Mouse (Mus musculus) lung, embryonic 16.5 days (tissue): ENCODE results near the gene Il12b. TPM values are rescaled to one million over a fixed set of nuclear protein-coding genes. Genes with fewer than 3 reads are reported as not detected.

Experiments
- ATAC-seq: fragments of 200-750 bp; cut with Nextera tagmentation; 2 replicates; pipeline ENCODE4 v1.8.0; 2017; ENCODE audit warnings: low read depth, mild to moderate bottlenecking, moderate library complexity
- H3K27ac ChIP-seq: fragments of 300-500 bp; sonication (generic); 2 replicates; pipeline ENCODE4 v1.5.1; 2014; ENCODE audit warnings: mild to moderate bottlenecking, control low read depth, low read length
- H3K27me3 ChIP-seq: fragments of 300-500 bp; sonication (generic); 2 replicates; pipeline ENCODE4 v1.6.1; 2014; ENCODE audit warnings: low read depth, low read length, mixed read lengths; ENCODE audit not compliant: control insufficient read depth, insufficient read depth
- H3K36me3 ChIP-seq: fragments of 300-500 bp; sonication (generic); 2 replicates; pipeline ENCODE4 v1.6.1; 2014; ENCODE audit warnings: low read length; ENCODE audit not compliant: control insufficient read depth, insufficient read depth
- H3K4me1 ChIP-seq: fragments of 300-500 bp; sonication (generic); replicated peaks from 2 replicates; pipeline ENCODE4 v1.6.1; 2014; ENCODE audit warnings: low read length, mixed read lengths; ENCODE audit not compliant: control insufficient read depth, insufficient read depth
- H3K4me2 ChIP-seq: fragments of 300-500 bp; sonication (generic); 2 replicates; pipeline ENCODE4 v1.6.1; 2014; ENCODE audit warnings: low read depth, low read length, control low read depth
- H3K4me3 ChIP-seq: fragments of 300-500 bp; sonication (generic); 2 replicates; pipeline ENCODE4 v1.5.1; 2014; ENCODE audit warnings: mild to moderate bottlenecking, low read length, control low read depth
- H3K9ac ChIP-seq: fragments of 300-500 bp; sonication (generic); 2 replicates; pipeline ENCODE4 v1.6.1; 2014; ENCODE audit warnings: low read length, control low read depth
- H3K9me3 ChIP-seq: fragments of 300-500 bp; sonication (generic); 2 replicates; pipeline ENCODE4 v1.6.1; 2016; ENCODE audit warnings: low read length; ENCODE audit not compliant: control insufficient read depth
- WGBS: fragments of 180-500 bp; shearing (Covaris S2); extraction: QIAGEN DNeasy Blood & Tissue Kit; methylation state at CpG from one replicate; pipeline ENCODE4 v1.1.7; 2014; 5-methylcytosine and 5-hydroxymethylcytosine counted together
- polyA plus RNA-seq: library from polyadenylated mRNA; unstranded; fragments of >200 nt; fragmentation: Nextera tagmentation; extraction: Ambion mirVana; gene quantifications from 2 replicates; pipeline ENCODE4 v1.2.1, GENCODE M21; 2015

The Il12b gene
- polyA plus RNA-seq, 1 experiment from 2014 or later: not detected

GRCm38 (mm10) chr11:44422337-44423111 lies 22.7 kb downstream of the Il12b start:
- H3K4me1 ChIP-seq: no peaks in the 10 kb centered on the region
- 54% methylated on average over 10 of the region's 10 CpGs for WGBS
- no peaks in the 10 kb centered on the region for H3K9me3 ChIP-seq
- H3K36me3 ChIP-seq: no peaks in the 10 kb centered on the region
- H3K4me2 ChIP-seq: no peak overlapping the region
- no peak overlapping the region for H3K27ac ChIP-seq
- no peak overlapping the region for H3K4me3 ChIP-seq
- H3K27me3 ChIP-seq: no peaks in the 10 kb centered on the region
- no peak overlapping the region for H3K9ac ChIP-seq
- ATAC-seq: no peak

GRCm38 (mm10) chr11:44423261-44423660 lies 23.4 kb downstream of the Il12b start:
- Histone ChIP-seq H3K4me2 (no peak overlapping the region), H3K36me3 (no peaks in the 10 kb centered on the region), H3K27me3 (no peaks in the 10 kb centered on the region), H3K4me1 (no peaks in the 10 kb centered on the region), H3K4me3 (no peak overlapping the region), H3K27ac (no peak overlapping the region), H3K9ac (no peak overlapping the region), H3K9me3 (no peaks in the 10 kb centered on the region)
- 31% methylated on average over 6 of the region's 6 CpGs for whole genome bisulfite sequencing
- ATAC-seq: no peak

- Histone ChIP-seq H3K9me3 (no peaks in the 10 kb centered on the region), H3K36me3 (no peaks in the 10 kb centered on the region), H3K4me1 (no peaks in the 10 kb centered on the region), H3K27ac (no peak overlapping the region), H3K9ac (no peak overlapping the region), H3K4me3 (no peak overlapping the region), H3K27me3 (no peaks in the 10 kb centered on the region), H3K4me2 (no peak overlapping the region)
- 76% methylated on average over 5 of the region's 5 CpGs for WGBS
- ATAC-seq: no peak
Measured at GRCm38 (mm10) chr11:44423955-44424354, 24.1 kb downstream of the Il12b start.

- 81% methylated on average over 8 of the region's 8 CpGs for WGBS
- Histone ChIP-seq H3K27ac (no peak overlapping the region), H3K9ac (no peak overlapping the region), H3K4me2 (no peak overlapping the region), H3K36me3 (no peaks in the 10 kb centered on the region), H3K9me3 (no peaks in the 10 kb centered on the region), H3K27me3 (no peaks in the 10 kb centered on the region), H3K4me1 (no peaks in the 10 kb centered on the region), H3K4me3 (no peak overlapping the region)
- ATAC-seq: no peak
Measured at GRCm38 (mm10) chr11:44425006-44425405, 25.1 kb downstream of the Il12b start.

GRCm38 (mm10) chr11:44425626-44426025 lies 25.8 kb downstream of the Il12b start:
- no peaks in the 10 kb centered on the region for H3K27me3 ChIP-seq
- no peak for ATAC-seq

GRCm38 (mm10) chr11:44427951-44428350 lies 28.1 kb downstream of the Il12b start:
- H3K9ac ChIP-seq: no peak overlapping the region
- H3K27ac ChIP-seq: no peak overlapping the region
- no peak overlapping the region for H3K4me2 ChIP-seq
- 80% methylated on average over 2 of the region's 2 CpGs for WGBS
- no peaks in the 10 kb centered on the region for H3K36me3 ChIP-seq
- no peaks in the 10 kb centered on the region for H3K27me3 ChIP-seq
- H3K4me1 ChIP-seq: no peaks in the 10 kb centered on the region
- H3K4me3 ChIP-seq: no peak overlapping the region
- H3K9me3 ChIP-seq: no peaks in the 10 kb centered on the region
- ATAC-seq: no peak

More at GRCm38 (mm10) chr11:44425626-44426025, 25.8 kb downstream of the Il12b start:
- Histone ChIP-seq H3K4me3 (no peak overlapping the region), H3K9ac (no peak overlapping the region), H3K4me1 (no peaks in the 10 kb centered on the region), H3K4me2 (no peak overlapping the region), H3K9me3 (no peaks in the 10 kb centered on the region), H3K36me3 (no peaks in the 10 kb centered on the region), H3K27ac (no peak overlapping the region)
- WGBS: 63% methylated on average over 6 of the region's 6 CpGs

GRCm38 (mm10) chr11:44430036-44430435 lies 30.2 kb downstream of the Il12b start:
- 84% methylated on average over 3 of the region's 3 CpGs for WGBS

GRCm38 (mm10) chr11:44437786-44438185 lies 37.9 kb downstream of the Il12b start:
- WGBS: 92% methylated on average over 6 of the region's 6 CpGs
- ATAC-seq: no peak
- Histone ChIP-seq H3K4me3 (no peak overlapping the region), H3K27ac (no peak overlapping the region), H3K4me2 (no peak overlapping the region), H3K9me3 (no peaks in the 10 kb centered on the region), H3K4me1 (no peaks in the 10 kb centered on the region), H3K27me3 (no peaks in the 10 kb centered on the region), H3K36me3 (no peaks in the 10 kb centered on the region), H3K9ac (no peak overlapping the region)

More at GRCm38 (mm10) chr11:44430036-44430435, 30.2 kb downstream of the Il12b start:
- Histone ChIP-seq H3K4me1 (no peaks in the 10 kb centered on the region), H3K4me3 (no peak overlapping the region), H3K4me2 (no peak overlapping the region), H3K9me3 (no peaks in the 10 kb centered on the region), H3K36me3 (no peaks in the 10 kb centered on the region), H3K27ac (no peak overlapping the region), H3K27me3 (no peaks in the 10 kb centered on the region), H3K9ac (no peak overlapping the region)
- ATAC-seq: no peak

GRCm38 (mm10) chr11:44451046-44451445 lies 51.2 kb downstream of the Il12b start:
- no peak for ATAC-seq
- Histone ChIP-seq H3K27ac (no peak overlapping the region), H3K4me3 (no peak overlapping the region), H3K36me3 (peaks cover 6% of the 10 kb centered on the region; the same call in 1 of the 2 replicates), H3K9me3 (no peaks in the 10 kb centered on the region), H3K9ac (no peak overlapping the region), H3K4me1 (no peaks in the 10 kb centered on the region), H3K4me2 (no peak overlapping the region), H3K27me3 (no peaks in the 10 kb centered on the region)
